Mouse (Mus musculus) induced T-regulatory cell, adult 2 months (primary cell): ENCODE data around the gene Ankrd35.
A peak's percentile ranks its signal among the peaks of the same experiment; 100 is the strongest.
"Not testable (repeated sequence)": the region's sequence is repeated elsewhere in the genome, so short reads cannot be mapped to it uniquely, and the experiment has no call there.

Experiments used
- DNase-seq: peaks from one replicate; pipeline ENCODE4 v3.0.0-alpha.2; 2012; ENCODE audit warnings: low read depth

The Ankrd35 gene

GRCm38 (mm10) chr3:96673514-96673913, 3.6 kb downstream of the Ankrd35 start:
- no peak for DNase-seq

- no peak for DNase-seq
Observed at GRCm38 (mm10) chr3:96674442-96674841, 4.5 kb downstream of the Ankrd35 start.

DNA sequence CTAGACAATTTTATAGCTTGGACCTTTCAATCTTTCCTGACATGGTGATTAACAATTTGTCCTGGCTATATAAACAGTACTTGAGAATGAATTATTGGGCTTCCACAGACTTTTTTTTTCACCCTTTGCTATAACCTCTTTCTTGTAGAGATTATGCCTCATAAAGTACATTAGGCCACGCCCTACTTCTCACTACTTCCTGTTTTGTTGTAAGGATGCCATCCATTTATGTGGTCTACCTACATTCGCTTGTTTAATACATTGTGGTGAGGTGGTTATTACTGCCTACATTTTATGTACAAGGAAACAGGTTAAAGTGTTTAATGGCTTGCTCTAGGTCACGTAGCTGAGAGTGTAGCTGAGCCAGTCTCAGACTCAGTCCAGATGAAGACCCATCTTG, 5.2 kb downstream of the Ankrd35 start:
- peak; percentile 64 for DNase-seq

GRCm38 (mm10) chr3:96675690-96676089, 5.8 kb downstream of the Ankrd35 start:
- no peak for DNase-seq

- DNase-seq: no peak
Observed at GRCm38 (mm10) chr3:96678456-96678855, 8.5 kb downstream of the Ankrd35 start.

DNA sequence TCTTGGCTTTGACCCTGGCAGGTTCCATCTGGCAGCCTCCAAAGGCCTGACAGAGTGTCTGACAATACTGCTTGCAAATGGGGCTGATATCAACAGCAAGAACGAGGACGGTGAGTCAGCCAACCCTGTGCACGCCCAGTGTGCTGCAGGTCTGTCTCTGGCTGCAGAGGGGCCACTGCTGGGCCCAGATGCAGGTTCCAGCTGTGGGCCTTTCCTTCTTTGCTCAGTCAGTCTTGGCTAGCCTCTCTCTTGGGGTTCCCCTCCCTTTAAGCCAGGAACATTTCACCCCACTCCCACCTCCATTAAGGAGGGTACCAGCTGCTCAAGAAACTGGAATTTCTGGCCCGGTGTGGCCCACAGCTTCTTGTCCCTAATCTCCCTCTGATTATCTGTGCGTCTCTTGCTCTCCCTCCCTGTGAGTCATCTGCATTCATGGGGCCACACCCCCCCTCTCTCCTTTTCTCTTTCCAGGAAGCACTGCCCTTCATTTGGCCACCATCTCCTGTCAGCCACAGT, 9.3 kb downstream of the Ankrd35 start:
- DNase-seq: no peak

GRCm38 (mm10) chr3:96680269-96680956, 10.5 kb downstream of the Ankrd35 start:
- DNase-seq: no peak

- DNase-seq: no peak
Observed at GRCm38 (mm10) chr3:96683496-96683895, 13.6 kb downstream of the Ankrd35 start.

DNA sequence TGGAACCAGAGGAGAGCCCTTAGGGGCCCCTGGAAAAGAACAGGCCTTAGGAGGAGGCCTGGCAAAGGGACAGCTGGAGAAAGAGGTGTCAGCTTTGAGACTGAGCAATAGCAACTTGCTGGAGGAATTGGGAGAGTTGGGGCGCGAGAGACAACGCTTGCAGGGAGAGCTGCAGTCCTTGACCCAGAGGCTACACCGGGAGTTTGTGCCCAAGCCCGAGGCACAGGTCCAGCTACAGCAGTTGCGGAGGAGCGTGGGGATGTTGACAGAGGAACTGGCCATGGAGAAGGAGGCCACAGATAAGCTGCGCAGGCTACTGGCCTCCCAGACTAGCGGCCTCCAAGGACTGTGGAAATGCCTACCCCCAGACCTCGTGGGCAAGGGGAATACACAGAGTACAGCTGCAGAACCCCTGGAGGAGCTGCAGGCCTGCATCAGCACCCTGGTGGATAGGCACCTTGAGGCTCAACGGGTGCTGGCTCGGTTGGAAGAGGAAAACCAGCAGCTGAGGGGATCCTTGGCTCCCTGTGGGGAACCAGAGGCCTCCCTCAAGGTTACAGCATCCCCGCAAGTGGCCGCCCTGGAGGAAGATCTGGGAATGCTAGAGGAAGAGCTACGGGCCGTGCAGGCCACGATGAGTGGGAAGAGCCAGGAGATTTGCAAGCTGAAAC, 14.4 kb downstream of the Ankrd35 start:
- DNase-seq: no peak

- no peak for DNase-seq
Observed at GRCm38 (mm10) chr3:96684822-96685156, 14.9 kb downstream of the Ankrd35 start.

- DNase-seq: not testable (repeated sequence)
Observed at GRCm38 (mm10) chr3:96686057-96686456, 16.1 kb downstream of the Ankrd35 start.

DNA sequence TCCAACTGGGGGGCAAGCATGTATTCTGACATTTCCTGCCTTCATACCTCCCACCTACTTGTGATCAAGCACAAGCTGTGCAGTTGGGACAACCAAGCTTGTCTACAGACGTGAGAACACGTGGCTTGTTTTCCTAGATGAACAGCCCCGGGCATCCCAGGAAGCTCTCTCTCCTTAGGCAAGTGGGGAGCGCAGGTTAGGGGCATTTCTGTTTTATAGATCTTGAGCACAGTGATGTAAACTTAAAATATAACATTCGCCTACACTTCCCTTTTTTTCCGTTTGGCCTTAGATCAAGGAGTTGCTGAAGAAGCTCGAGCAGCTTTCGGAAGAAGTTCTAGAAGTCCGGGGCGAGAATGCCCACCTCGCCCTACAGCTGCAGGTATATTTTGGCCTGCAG, 18.9 kb downstream of the Ankrd35 start:
- DNase-seq: no peak

DNA sequence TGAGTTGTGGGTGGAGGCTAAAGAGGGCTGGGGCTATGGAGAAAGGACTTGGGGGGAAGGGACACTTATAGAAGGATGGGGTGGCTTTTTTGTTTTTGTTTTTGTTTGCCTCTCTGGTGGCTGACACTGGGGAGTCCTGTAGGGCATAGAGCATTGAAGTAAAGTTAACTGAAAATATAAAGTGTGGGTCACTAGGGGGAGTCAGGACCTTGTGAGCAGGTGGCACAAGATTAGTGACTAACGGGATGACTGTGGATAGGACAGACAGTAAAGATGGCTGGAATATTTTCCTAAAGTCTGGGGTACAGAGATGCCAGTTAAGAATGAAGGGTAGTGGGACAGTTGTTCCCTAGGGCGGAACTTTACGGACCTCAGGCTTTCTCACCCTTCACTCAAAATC, 20.4 kb downstream of the Ankrd35 start:
- DNase-seq: peak; percentile 51

- DNase-seq: no peak
Observed at GRCm38 (mm10) chr3:96692506-96692905, 22.6 kb downstream of the Ankrd35 start.

GRCm38 (mm10) chr3:96693579-96693978, 23.6 kb downstream of the Ankrd35 start:
- no peak for DNase-seq

GRCm38 (mm10) chr3:96696198-96696765, 26.4 kb downstream of the Ankrd35 start, which contains the start of gene Pias3:
Gene Pias3 (plus strand): TSS chr3:96696384.
- peak; percentile 78 for DNase-seq

DNA sequence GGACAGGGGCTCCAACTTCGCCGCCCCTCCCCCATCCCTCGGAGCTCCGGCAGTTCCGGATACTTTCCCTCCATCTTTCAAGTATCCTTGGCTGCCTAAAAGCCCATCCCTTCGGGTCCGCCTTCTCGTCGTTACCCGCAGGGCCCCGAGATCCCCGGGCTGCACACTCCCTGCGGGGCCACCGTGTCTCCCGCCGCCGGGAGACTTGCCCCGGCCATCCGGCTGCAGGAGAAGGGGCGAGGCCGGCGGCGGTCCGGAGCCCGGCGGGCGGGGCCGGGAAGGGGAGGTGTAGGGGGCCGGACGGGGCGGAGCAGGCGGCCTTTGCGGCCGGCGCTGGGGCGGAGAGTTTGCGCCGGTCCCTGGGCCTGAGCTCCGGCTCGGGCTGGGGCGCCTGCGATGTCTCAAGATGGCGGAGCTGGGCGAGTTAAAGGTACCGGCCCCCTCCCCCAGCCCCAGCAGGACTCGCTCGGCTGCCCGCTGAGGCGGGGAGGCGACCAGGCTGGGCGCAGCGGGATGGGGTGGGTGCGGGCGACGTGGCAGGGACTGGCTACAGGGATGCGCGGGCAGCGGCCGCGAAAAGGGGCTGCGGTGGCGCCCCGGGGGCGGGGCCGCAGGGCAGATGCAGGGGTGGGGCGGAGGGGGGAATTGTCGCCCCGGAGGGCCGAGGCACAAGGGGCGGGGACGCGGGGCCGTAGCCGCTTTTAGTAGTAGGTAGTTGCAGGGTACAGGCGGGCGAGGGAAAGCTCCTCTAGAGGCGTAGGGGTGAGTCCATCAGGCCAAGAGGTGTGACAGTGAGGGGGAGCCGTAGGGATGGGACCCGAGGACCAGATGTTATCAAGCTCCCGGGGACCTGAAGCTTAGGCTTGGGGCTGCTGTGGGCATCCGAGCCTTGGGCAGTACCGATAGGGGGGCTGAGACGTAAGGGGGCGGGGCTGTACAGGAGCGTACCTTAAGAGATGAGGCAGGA, 27.1 kb downstream of the Ankrd35 start:
- peak; percentile 87 for DNase-seq

GRCm38 (mm10) chr3:96698993-96699690, 29.2 kb downstream of the Ankrd35 start:
- no peak for DNase-seq

DNA sequence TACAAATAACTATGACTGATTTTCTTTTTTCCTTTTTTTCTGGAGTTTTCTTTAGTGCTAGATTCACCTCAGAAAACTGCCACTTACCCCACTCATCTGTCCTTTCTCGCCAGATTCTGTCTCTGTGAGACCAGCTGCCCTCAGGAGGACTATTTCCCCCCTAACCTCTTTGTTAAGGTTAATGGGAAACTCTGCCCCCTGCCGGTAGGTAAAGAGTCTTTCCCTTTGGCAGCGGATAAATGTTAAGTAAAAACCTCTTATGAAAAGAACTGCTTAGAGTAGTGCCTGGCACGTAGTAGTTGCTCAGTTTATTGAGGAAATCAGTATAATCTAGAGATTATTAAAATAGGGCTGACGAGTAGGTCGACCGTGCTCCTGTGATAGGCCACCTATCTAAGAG, 30.4 kb downstream of the Ankrd35 start:
- peak; percentile 72 for DNase-seq

- no peak for DNase-seq
Observed at GRCm38 (mm10) chr3:96701003-96701402, 31.1 kb downstream of the Ankrd35 start.

- DNase-seq: peak; percentile 58
Observed at GRCm38 (mm10) chr3:96704778-96705177, 34.8 kb downstream of the Ankrd35 start.
